Mouse (Mus musculus) liver, adult 2 months (tissue): ENCODE measurements around the gene Slc39a11. TPM values are rescaled to one million over a fixed set of nuclear protein-coding genes. Genes with fewer than 3 reads are reported as not detected.
A peak's percentile ranks its signal among the peaks of the same experiment; 100 is the strongest.

ENCODE experiments used
- DNase-seq: peaks from one replicate; pipeline ENCODE4 v3.0.0-alpha.2; 2011; ENCODE audit warnings: low read depth, low spot score; ENCODE audit errors: extremely low read depth
- H3K27ac ChIP-seq: fragments of 200-500 bp; replicated peaks from 2 replicates; pipeline ENCODE4 v1.5.1; 2012; ENCODE audit warnings: low read depth, mild to moderate bottlenecking, control low read depth, inconsistent platforms, low read length; ENCODE audit not compliant: insufficient read depth
- H3K27me3 ChIP-seq: fragments of 200-500 bp; 2 replicates; pipeline ENCODE4 v1.6.1; 2012; ENCODE audit warnings: mild to moderate bottlenecking, moderate library complexity, low read length, inconsistent platforms; ENCODE audit not compliant: control insufficient read depth, insufficient read depth
- H3K36me3 ChIP-seq: fragments of 200-500 bp; 2 replicates; pipeline ENCODE4 v1.6.1; 2012; ENCODE audit warnings: low read length, inconsistent platforms; ENCODE audit not compliant: control insufficient read depth, insufficient read depth
- H3K4me1 ChIP-seq: fragments of 200-500 bp; 2 replicates; pipeline ENCODE4 v1.6.1; 2011; ENCODE audit warnings: low read length; ENCODE audit not compliant: control insufficient read depth, insufficient read depth
- H3K4me3 ChIP-seq: fragments of 200-500 bp; 2 replicates; pipeline ENCODE4 v1.5.1; 2011; ENCODE audit warnings: low read depth, mild to moderate bottlenecking, control low read depth, low read length, moderate library complexity; ENCODE audit not compliant: insufficient read depth
- H3K79me2 ChIP-seq: fragments of 200-500 bp; 2 replicates; pipeline ENCODE4 v1.6.1; 2012; ENCODE audit warnings: inconsistent platforms, mild to moderate bottlenecking, low read length, moderate library complexity; ENCODE audit not compliant: control insufficient read depth, insufficient read depth
- H3K9ac ChIP-seq: fragments of 200-500 bp; 2 replicates; pipeline ENCODE4 v1.6.1; 2012; ENCODE audit warnings: low read depth, mild to moderate bottlenecking, control low read depth, inconsistent platforms, low read length
- CTCF ChIP-seq: fragments of 200-500 bp; IDR thresholded peaks from 2 replicates; pipeline ENCODE4 v1.5.1; 2011; ENCODE audit warnings: low read depth, low read length, control low read depth
- POLR2A ChIP-seq: fragments of 200-500 bp; IDR thresholded peaks from 2 replicates; pipeline ENCODE4 v1.6.1; 2011; ENCODE audit warnings: low read length, control low read depth; ENCODE audit not compliant: insufficient read depth; ENCODE audit errors: extremely low read depth
- WGBS: fragments of 180-500 bp; shearing (Covaris S2); methylation state at CpG from one replicate; pipeline ENCODE4 v1.1.7; 2018; 5-methylcytosine and 5-hydroxymethylcytosine counted together
- polyA plus RNA-seq: library from polyadenylated mRNA; depleted of rRNA; stranded (reverse); fragments of >200 nt; gene quantifications from 2 replicates; pipeline ENCODE4 v1.2.3, GENCODE M21; 2012
- total RNA-seq: library from RNA; depleted of rRNA; stranded (reverse); fragments of >200 nt; gene quantifications from 2 replicates; pipeline ENCODE4 v1.2.3, GENCODE M21; 2014

Gene Slc39a11
- total and polyA plus RNA-seq, 2 experiments, result 18.8 to 22.8 TPM

- H3K27ac ChIP-seq, result no peak overlapping the region
- WGBS, result 35% methylated on average over 10 of the region's 10 CpGs
Observed at GRCm38 (mm10) chr11:113611112-113611646, 38.7 kb downstream of the Slc39a11 start.

GRCm38 (mm10) chr11:113610266-113610665 lies 39.6 kb downstream of the Slc39a11 start:
- Histone ChIP-seq H3K27me3 (no peaks in the 10 kb centered on the region), H3K9ac (no peak overlapping the region), H3K27ac (peak overlapping the region; percentile 67), H3K36me3 (no peaks in the 10 kb centered on the region), H3K4me1 (peaks cover 17% of the 10 kb centered on the region; the same call in 1 of the 2 replicates), H3K79me2 (no peaks in the 10 kb centered on the region), H3K4me3 (no peak overlapping the region)
- TF ChIP-seq CTCF (no peak), POLR2A (no peak)
- 72% methylated on average over 5 of the region's 5 CpGs for WGBS
- peak; percentile 44 for DNase-seq

More at GRCm38 (mm10) chr11:113611112-113611646, 38.7 kb downstream of the Slc39a11 start:
- H3K27me3 ChIP-seq, result no peaks in the 10 kb centered on the region
- no peak overlapping the region for H3K9ac ChIP-seq
- peaks cover 17% of the 10 kb centered on the region; the same call in 1 of the 2 replicates for H3K4me1 ChIP-seq
- DNase-seq, result peak; percentile 75
- no peak overlapping the region for H3K4me3 ChIP-seq
- H3K36me3 ChIP-seq, result no peaks in the 10 kb centered on the region
- no peaks in the 10 kb centered on the region for H3K79me2 ChIP-seq
- TF ChIP-seq POLR2A, result no peak

- H3K4me3 ChIP-seq, result no peak overlapping the region
- WGBS, result 21% methylated on average over 5 of the region's 5 CpGs
- no peaks in the 10 kb centered on the region for H3K36me3 ChIP-seq
- DNase-seq, result peak; percentile 92
- no peaks in the 10 kb centered on the region for H3K79me2 ChIP-seq
- no peaks in the 10 kb centered on the region for H3K27me3 ChIP-seq
- TF ChIP-seq POLR2A (no peak), CTCF (no peak)
- peak overlapping the region; percentile 28 for H3K27ac ChIP-seq
- H3K9ac ChIP-seq, result no peak overlapping the region
- H3K4me1 ChIP-seq, result peaks cover 17% of the 10 kb centered on the region; the same call in 1 of the 2 replicates
Observed at GRCm38 (mm10) chr11:113609581-113609980, 40.3 kb downstream of the Slc39a11 start.

- Histone ChIP-seq H3K4me3 (no peak overlapping the region), H3K36me3 (no peaks in the 10 kb centered on the region), H3K4me1 (peaks cover 17% of the 10 kb centered on the region; the same call in 1 of the 2 replicates), H3K79me2 (no peaks in the 10 kb centered on the region), H3K9ac (no peak overlapping the region), H3K27ac (no peak overlapping the region), H3K27me3 (no peaks in the 10 kb centered on the region)
- WGBS, result 98% methylated on average over 12 of the region's 12 CpGs
- TF ChIP-seq CTCF (no peak), POLR2A (no peak)
- no peak for DNase-seq
Observed at GRCm38 (mm10) chr11:113607556-113607955, 42.3 kb downstream of the Slc39a11 start.

- DNase-seq, result no peak
- no peak overlapping the region for H3K27ac ChIP-seq
- H3K27me3 ChIP-seq, result no peaks in the 10 kb centered on the region
- WGBS, result 65% methylated on average over 12 of the region's 12 CpGs
- H3K4me3 ChIP-seq, result no peak overlapping the region
- H3K36me3 ChIP-seq, result no peaks in the 10 kb centered on the region
- H3K79me2 ChIP-seq, result no peaks in the 10 kb centered on the region
- H3K4me1 ChIP-seq, result no peaks in the 10 kb centered on the region
- TF ChIP-seq POLR2A, result no peak
- no peak for TF ChIP-seq CTCF
- no peak overlapping the region for H3K9ac ChIP-seq
Observed at GRCm38 (mm10) chr11:113601616-113602343, 48.1 kb downstream of the Slc39a11 start.
